Mouse (Mus musculus): ENCODE data around the gene Clybl. TPM values are rescaled to one million over a fixed set of nuclear protein-coding genes. Genes with fewer than 3 reads are reported as not detected.

Gene Clybl
- 1 to 10 TPM; 8.5 to 9.5 TPM for total RNA-seq (2023)

DNA sequence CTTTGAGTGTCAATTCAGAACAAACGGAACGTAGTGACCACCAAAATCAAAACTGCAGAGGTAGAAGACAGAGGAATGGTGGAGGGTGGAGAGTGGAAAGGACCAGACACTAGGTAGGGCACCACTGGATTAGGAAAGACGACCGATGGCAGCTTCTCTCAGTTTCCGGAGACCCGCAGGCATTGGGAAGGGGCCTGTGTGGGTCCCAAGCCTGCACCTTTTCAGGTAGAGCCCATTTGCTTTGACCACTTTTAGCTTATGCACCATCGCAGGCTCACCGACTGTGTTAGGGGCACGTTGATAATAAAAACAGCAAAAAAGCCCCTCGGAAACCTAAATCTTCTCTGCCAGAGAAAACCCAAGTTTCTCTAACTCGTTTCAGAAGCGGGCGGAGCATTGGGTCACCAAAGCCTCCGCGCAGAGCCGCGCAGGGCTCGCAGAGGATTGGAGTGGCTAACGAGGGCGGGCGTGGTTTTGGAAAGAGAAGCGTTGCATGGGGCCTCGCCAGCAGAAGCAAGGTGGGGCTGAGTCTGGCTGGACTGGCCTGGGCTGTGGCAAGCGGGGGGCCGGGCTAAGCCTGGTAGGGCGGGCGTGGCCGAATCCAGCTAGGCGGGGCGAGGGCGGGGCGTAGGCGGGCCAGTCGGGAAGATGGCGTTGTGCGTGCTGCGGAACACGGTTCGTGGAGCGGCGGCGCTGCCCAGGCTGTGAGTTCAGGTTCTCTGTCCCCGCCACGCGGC is at the start of gene Clybl:
Gene Clybl, plus strand, starts transcription at position 627 of the 737 bp plus-strand sequence.

DNA sequence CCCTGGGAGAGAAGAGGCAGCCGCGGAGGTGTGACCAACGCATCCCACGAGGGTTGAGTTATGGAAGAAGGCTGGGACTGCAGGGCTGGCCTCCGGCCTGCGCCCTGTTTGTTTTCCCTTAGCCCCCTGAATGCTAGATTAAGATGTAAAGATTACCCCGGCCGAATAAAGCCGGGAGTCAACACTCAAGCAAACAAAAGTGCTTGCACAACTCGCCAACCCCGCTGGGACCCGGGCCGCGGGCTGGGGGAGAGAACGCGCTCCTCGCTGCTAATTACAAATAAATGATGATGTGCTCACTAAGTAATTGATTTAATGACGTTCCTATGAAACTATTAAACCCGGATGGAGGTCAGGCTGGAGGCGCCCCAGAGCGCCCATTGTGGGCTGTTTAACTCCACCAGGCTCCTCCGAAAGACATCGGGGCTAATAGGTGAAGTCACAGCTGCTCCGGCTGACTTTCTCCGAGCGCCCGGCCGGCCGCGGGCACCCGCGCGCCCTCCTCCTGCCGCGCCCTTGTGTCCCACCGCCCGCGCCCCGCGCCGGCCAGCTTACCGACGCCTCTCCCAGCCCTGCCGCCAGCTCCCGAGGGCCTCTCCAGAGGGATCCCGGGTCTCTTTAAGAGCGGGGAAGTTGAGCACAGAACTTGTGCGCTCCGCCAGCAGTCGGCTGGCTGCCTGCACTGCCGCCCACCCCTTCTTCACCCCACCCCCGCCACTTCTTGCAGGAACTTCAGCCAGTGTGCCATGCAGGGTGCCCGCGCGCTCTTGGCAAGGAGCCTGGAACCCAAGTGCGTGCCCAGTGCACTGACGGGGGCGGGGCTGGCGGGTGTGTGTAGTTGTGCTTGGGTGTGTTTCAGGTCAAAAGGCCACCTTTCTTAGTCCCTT is 269.2 kb downstream of the Clybl start, which contains the start of gene Gm5089:
Gene Gm5089, minus strand, starts transcription at position 620 of the 887 bp plus-strand sequence.

Other genes starting within 250 kb of the Clybl start
- gene Gpr183, start 216.5 kb upstream of the Clybl start, total RNA-seq (2023) = 100 to 1,000 TPM; 126 to 147 TPM
- gene Timm8a2, start 147.0 kb upstream of the Clybl start, total RNA-seq (2023) = 1 to 10 TPM; 5.5 to 5.9 TPM
- 10 to 100 TPM; 72.1 to 78.5 TPM for gene Tm9sf2, start 74.7 kb upstream of the Clybl start, total RNA-seq (2023)

Measured in T-cell, adult 66 days (primary cell).